Mouse (Mus musculus): ENCODE measurements around the gene Mttp.

The Mttp gene

DNA sequence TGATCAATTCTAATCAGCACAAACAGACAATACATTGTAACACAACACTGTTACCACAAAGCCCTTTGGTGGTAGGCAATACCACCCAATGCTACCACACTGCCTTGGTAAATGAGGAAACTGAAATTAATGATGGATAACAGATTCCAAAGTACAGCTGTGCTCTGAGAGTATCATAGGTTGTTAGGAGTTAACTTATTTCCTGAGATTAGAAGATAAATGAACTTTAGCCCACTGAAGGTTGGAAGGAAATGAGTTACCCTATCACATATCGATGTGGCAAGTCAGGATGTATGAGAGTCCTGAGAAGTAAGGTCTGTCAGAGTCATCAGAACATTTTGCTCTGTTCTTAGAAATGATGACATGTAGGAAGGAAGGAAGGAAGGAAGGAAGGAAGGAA is 10.2 kb downstream of the Mttp start:
- DNase-seq (ENCODE audit: low spot score): no peak

DNA sequence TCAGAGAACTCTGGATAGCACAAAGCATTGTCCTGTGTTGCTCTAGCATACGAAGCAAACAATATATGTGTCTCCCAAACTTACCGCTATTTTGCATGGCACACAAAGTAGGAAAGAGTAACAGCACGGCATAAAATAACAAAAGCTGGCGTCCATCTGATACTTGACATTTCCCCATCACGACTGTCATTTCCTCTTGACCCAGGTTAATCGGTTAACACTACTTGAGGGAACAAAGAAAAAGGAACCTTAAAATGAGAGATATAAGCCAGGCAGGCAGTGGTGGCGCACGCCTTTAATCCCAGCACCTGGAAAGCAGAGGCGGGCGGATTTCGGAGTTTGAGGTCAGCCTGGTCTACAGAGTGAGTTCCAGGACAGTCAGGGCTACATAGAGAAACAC is 10.9 kb downstream of the Mttp start:
- DNase-seq (ENCODE audit: low spot score): no peak

DNA sequence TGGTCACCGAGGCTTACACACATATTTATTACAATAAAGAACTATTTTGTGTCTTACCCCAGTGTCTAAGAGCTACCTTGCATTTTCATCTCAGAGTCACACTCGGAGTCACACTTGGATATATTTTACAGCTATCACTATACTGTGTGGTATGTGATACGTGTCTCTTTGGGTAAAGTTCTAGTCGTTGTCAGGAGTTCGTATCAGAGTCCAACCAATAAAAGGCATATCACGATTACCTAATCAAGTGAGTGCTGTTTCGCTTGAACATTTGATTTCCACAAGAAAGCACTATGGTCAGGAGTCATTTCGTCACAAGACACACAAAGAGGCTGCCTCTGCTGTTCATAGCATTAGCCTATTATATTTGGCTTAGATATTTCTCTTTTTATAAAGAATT is 11.3 kb downstream of the Mttp start:
- DNase-seq (ENCODE audit: low spot score): no peak

DNA sequence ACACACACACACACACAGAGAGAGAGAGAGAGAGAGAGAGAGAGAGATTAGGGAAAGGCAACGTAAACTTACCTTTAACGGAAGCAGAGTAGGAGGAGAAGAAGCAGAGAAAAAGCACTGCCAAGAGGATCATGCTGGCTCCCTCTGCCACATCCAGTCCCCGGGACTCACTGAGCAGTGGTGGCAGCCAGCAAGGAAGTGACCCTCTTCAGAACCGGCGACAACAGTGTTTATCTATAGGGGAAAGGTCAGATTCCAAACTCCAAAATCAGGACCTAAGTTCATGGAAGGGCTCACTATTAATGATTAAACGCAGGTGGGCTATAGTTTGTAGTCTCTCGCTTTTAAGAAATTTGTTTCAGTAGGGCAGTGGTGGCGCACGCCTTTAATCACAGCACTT is 13.6 kb downstream of the Mttp start:
- no peak for DNase-seq (ENCODE audit: low spot score)

DNA sequence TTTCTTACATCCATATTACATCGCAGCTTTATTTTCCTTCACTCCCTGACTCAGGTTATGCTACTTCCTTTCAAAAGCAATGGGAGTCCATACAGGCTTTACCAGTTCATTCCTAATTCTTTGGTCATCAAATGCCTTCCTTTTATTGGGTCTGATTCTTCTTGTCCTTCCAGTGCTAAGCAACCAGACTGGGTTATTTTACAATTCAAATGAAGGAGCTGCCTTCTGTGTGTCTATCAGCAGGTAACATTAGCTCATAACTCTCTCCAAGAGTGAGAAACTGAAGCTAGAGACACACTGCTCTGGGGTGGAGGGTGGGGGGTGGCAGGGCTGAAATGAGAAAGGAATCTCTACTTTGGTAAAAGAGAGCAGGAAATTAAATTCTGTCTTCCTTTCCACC is 14.1 kb downstream of the Mttp start:
- DNase-seq (ENCODE audit: low spot score): no peak

DNA sequence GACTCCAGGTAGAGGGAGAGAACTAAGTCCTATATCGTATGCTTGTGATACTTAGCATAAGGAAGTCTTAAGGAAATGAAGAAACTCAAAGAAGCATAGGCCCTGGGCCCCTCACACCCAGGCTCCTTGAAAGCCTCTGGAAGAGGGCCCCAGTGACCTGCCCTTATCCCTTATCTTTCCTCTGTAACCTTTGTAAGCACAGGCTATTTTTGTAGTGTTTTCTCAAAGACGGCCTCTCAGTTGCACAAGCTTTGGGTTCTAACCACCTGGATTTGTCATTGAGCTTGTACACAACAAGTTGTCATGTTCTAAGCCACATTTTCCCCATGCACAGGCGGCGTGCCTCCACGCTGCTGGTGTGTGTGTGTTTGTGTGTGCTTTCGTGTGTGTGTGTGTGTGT is 15.7 kb downstream of the Mttp start:
- DNase-seq (ENCODE audit: low spot score): no peak

DNA sequence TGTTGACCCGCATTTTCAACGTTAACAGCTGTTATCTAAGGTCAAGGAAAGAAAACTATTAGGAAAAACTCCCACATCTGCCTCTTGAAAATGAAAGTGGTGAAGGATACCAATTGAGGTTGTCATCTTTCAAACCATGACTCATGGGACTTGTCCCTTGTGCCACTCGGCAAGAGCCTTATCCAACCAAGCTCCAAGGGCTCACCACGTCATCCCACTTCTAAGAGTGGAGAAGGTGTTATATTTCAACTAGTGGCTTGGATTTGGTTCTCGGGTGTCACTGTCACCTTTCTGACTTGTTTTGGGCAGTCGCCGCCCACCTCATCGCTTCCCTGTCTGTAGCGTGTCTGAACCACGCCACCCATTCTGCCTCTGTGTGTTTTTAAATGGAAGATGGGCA is 20.9 kb downstream of the Mttp start:
- DNase-seq (ENCODE audit: low spot score): no peak

DNA sequence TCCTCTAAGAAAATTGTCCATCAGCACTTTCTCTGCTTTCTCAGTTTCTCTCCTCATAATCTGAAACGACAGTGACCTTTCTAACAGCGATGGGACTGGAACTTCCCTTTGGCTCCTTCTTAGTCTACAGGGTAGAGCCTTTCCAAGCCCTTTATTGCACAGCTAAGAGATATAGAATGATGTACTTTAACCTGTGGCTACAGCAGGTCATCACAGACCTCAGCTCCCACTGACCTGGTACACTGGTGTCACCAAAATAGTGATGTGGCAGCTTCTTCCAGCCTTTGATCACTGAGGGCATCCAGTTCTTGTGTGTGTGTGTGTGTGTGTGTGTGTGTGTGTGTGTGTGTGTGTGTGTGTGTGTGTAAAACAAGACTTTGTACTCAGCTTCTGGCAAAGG is 23.3 kb downstream of the Mttp start:
- no peak for DNase-seq (ENCODE audit: low spot score)

DNA sequence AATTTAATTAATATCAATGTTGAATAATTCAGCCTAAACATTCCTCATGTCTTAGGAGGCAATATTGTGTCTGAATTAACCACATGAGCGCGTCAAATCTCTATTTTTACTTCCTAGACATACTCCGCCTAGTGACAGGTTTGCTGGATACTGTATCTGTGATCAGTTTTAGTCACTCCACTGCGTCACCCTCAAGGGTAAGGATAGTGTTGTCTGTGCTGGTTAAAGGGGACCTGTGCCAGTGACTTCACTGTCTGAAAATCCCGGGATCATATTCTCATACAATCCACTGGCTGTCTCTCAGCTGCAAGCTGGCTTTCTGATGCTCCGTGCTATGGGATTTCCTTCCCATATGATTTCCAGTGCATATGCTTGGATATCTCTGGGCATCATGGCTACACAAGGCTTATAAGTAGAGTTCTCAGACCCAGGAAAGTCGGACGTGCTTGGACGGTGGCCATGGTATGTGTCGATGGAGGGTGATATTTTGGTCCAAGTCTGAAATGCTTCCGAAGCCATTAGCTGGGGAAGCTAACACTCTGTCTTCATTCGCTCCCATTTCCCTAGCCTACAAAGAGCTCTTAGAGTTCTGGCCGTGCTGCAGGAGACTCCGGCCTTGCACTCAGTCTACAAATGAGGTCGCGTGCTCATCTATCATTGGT is 25.2 kb downstream of the Mttp start:
- no peak for DNase-seq (ENCODE audit: low spot score)

DNA sequence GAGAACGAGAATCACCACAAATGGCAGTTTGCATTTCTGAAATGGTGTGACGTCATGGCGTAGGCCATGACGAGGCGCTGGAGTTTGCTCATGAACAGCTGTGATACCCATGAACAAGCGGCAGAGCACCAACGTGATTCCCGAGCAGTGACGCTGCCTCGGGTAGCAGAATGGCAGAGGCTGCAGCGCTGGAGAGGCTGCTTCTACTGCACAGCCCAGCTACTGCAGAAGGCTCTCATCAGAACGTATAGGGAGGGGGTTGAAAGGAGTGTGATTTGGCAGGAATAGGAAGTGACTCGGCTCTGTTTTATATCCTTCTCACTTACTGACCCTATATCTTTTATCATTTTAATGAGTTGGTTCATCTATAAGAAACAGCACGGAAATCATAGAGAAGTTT is 25.9 kb downstream of the Mttp start:
- DNase-seq (ENCODE audit: low spot score): no peak

DNA sequence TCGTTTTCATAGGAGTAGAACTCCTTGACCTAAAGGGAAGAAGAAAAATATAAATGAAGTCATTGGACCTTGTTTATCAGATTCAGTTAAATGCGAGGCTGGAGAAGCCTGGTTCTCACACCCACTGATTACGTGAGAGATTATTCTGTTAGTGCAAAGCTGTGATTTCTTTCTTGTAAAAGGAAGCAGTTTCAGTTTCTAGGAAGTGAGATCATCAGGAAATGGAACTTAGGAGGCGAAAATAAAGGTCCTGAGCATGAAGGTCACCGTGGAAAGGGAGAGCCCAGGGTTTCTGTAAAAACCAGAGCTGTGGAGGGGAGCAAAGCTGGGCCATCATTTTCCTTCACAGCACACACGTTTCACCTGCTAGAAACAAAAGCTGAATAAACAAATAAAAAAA is 26.4 kb downstream of the Mttp start:
- no peak for DNase-seq (ENCODE audit: low spot score)

DNA sequence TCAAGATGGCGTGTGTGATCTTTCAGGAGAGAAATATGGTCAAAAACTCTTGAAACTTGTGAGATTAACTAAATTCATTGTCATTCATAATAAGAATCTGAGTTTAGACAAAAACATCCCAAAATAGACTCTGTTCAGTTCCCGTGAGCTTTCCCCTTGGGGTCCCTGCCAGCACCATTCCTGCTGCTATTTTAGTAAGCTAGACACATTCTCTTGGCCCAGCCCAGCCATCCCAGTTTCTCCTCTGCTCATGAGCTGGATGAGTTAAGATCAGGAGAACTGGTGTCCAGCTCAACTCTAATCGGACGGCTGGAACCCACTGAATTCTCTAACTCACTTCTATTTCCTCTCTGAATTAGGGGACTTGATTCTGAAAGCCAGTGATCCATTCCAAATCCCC is 27.9 kb downstream of the Mttp start:
- DNase-seq (ENCODE audit: low spot score): no peak

DNA sequence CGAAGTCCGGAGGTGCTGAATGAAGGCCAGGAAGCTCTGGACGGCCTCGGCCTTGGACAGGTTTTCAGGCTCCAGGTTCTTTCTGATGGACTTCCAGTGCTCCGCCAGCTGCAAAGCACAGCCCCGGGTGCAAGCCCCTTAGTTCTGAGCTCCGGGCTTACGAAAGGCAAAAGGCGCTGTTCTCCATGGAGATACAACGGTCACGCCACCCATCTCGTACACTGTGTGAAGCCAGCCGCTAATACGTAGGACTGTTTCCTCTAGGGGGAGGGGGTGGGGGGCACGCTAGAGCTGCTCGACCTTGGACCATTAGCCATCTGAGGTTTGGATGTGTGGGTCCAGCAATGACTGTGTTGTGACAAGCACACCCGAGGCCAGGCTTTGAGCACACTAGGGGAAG is 30.7 kb downstream of the Mttp start:
- DNase-seq (ENCODE audit: low spot score): no peak

DNA sequence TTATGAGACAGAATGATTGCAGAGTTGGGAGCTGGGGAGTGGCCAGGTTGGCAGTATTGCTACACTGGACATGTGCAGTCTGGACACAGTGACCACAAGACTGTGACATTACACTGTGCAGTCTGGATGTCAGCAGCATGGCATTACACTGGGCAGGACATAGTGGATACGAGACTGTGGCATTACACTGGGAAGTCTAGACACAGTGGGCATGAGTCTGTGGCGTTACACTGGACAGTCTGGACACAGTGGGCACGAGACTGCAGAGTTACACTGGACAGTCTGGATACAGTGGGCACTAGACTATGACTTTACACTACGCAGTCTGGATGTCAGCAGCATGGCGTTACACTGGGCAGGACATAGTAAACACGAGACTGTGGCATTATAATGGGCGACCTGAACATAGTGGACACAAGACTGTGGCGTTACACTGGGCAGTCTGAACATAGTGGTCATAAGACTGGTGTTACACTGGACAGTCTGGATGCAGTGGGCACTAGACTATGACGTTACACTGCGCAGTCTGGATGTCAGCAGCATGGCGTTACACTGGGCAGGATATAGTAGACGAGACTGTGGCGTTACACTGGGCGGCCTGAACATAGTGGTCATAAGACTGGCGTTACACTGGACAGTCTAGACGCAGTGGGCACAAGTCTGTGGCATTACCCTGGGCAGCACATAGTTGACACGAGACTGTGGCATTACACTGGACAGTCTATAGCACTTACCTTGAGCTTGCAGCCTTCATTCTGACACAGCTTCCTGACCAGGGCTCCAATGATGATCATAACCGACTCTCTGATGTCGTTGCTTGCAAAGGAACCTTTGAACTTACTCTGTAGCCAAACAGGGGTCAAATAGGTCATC is 33.6 kb downstream of the Mttp start:
- no peak for DNase-seq (ENCODE audit: low spot score)

DNA sequence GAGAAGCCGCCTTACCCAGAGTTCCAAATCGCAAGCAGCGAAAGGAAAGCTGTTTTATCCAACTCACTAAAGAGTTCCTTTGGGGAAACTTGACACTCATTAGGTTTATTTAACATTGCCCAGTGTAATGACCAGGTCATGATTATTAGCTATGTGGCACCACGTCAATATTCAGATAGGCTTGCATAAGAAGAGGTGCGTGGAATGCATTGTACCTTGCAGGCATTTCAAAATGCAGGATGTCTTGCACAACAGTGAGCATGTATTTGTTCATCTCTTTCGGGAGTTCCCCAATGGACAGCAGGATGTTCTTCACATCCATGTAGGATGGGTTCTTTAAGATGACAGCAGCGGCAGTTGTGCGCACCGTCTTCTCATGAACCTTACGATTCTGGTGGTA is 37.9 kb downstream of the Mttp start:
- no peak for DNase-seq (ENCODE audit: low spot score)

DNA sequence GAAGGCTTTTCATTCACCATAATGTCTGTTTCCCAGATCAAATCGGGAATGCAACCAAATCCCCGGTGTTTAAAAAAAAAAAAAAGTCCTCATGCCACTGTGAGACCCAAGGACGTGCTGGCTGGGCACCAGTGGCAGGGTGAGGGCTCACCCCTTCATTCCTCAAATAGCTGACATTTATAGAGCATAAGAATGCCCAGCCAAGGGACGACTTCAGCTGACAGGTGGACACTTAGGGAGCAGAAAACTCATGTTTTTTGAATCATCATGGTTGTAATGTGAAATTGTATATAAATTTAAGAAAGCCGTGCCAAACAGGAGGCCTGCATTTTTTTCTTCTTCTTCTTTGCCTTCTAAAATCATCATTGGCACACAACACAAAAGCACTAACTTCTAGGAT is 39.7 kb downstream of the Mttp start:
- DNase-seq (ENCODE audit: low spot score): no peak

DNA sequence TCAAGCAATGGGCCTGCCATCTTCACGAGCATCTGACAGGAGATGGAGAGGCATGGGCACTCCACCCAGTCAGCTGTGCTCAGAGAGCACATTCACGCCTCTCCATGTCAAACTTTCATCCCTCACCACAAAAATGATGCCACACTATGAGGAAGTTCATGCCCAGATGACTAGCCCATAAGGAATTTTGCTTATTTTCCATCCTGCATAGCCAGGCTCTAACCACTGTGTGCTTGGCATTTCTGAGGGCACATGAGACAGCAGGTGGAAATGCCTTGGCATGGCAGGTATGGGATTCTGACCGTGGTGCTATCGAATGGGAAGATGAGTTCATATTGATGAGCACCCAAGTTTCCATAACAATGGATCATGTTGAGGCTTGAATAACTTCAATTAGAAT is 41.1 kb downstream of the Mttp start:
- no peak for DNase-seq (ENCODE audit: low spot score)

DNA sequence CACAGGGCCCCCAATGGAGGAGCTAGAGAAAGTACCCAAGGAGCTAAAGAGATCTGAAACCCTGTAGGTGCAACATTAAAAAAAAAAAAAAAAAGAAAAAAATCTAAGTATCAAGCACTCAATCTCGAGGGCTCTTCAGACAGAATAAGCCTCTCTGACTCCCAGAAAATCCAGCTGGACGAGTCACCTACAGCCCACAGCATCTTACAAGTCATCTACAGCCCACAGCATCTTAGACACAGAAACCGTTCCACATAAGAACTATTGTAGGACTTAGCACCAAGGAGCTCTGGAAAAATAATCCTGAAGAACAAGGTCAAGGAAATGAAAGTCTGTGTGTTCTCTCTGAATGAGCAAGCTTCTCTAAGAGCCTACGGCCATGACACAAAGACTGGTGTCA is 42.8 kb downstream of the Mttp start:
- DNase-seq (ENCODE audit: low spot score): no peak

DNA sequence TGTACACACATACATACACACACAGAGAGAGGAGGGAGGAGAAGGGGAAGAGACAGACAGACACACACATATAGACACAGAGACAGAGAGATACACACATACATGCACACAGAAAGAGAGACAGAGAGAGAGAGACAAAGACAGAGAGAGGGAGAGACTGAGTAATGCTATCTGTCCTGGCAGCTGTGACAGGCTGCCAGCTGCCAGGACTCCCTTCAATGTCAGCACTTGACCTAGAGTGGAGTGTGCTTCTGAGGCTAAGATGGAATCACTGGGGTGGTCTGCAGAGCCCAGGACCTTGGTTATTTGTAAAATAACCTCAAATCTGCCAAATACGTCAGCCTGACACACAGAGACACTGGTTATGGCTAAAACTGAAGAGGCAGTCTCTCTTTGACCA is 47.0 kb downstream of the Mttp start:
- DNase-seq (ENCODE audit: low spot score): no peak

DNA sequence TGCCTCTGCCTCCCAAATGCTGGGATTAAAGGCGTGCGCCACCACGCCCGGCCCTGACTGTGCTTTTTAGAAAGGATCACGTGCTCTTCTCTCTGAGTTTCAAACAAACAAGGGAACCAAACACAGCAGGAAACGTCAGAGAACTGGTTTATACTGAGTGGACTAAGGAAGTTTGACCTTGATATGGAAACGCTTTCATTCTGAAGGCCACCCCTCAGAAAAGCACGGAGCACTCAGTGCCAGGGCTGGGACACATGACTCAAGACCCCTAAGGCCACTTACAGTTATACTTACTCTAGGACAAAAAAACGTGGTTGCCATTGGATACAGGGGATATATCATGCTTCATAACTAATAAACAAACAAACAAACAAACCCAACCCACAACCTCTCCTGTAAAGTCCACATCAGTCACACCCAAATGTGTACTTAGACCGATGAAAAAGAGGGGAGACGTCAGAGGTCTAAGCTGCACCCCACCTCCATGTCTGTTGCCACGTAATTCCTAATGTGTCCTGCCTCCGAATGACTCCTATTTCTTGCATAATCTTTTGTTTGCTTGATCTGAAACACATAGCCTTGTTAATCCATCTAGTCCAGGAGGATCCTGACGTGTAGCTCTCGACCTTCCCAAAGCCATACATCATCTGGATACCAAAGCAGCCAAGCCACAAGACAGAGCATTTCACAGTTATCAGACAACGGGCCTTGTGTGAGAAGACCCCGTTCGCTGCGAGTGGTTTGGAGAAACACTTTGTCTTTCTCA is 48.3 kb downstream of the Mttp start:
- no peak for DNase-seq (ENCODE audit: low spot score)

DNA sequence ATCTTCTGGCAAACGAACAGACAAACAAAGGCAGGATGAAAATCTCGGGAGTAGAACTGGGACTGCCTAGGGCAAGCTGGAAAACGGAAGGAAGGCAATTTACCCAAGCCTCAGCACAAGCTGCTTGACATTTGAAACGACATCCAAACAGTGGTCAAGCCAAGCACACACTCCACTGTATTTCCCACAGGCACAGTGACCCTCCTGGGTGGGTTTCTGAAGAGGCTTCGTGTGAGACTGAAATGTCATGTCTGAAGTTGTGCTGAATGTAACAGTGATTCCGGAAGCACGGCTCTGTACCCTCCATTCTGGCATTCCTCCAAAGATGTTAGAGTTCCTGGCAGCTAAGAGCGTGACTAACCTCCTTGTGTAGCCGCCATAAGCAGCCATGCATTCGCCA is 49.0 kb downstream of the Mttp start:
- no peak for DNase-seq (ENCODE audit: low spot score)

DNA sequence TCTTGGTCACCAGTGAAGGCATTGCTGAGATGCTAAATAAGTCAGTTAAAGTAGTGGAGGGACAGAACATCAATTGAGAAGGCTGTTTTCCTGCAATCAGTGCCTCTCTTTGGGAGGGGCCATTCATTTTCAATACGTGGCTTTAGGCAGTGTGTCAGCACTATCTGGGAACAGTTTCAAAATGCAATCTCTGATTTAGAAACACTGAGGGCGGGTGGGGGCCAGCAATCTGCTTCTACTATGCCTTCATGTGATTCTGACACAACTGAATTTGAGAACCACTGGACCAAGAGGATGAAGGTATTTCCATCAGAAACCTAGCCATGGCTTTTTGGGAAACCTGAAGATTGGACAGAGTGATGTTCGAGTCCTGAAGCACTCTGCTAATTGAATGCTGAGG is 49.5 kb downstream of the Mttp start:
- DNase-seq (ENCODE audit: low spot score): no peak

DNA sequence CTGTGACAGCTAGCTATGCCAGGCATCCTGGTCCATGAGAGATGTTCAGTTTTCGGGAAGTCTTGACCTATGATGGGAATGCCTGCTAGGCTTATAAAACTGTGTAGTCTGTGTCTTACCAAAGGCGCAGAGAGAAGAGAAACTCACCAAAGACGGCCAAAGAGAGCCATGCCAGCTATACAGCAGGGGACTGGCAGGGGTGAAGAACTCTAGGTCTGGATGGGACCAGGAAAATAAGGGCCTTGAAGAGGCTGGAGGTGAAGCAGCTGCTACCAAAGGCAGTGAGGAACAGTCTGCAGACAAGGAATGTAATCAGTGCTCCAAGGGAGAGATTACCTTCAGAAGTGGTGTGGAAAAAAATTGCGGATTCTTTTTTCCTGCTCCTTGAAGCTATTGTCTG is 60.9 kb downstream of the Mttp start:
- DNase-seq (ENCODE audit: low spot score): no peak

Measured in c-Kit-positive CD71-positive TER-119-positive erythroid progenitor cells, embryonic 14.5 days (primary cell).